Mouse (Mus musculus): ENCODE measurements around the gene Taar8a. TPM values are rescaled to one million over a fixed set of nuclear protein-coding genes. Genes with fewer than 3 reads are reported as not detected.
"Not testable (repeated sequence)": the region's sequence is repeated elsewhere in the genome, so short reads cannot be mapped to it uniquely, and the experiment has no call there.

Gene Taar8a
- polyA plus RNA-seq, 1 experiment from 2014 or later = not detected

GRCm38 (mm10) chr10:24092194-24092593 is 15.9 kb downstream of the Taar8a start, which contains the start of gene Taar8b:
Gene Taar8b, minus strand, starts transcription at chr10:24092294.
- 76% methylated on average over 2 of the region's 2 CpGs for WGBS
- H3K27me3 ChIP-seq = no peaks in the 10 kb centered on the region
- H3K4me1 ChIP-seq = no peaks in the 10 kb centered on the region
- H3K27ac ChIP-seq = no peak within 1 kb of the TSS
- H3K4me3 ChIP-seq = no peak within 1 kb of the TSS
- ATAC-seq (ENCODE audit: low FRiP score, low read depth) = no peak
- H3K9ac ChIP-seq = no peak within 1 kb of the TSS
- H3K9me3 ChIP-seq = no peaks in the 10 kb centered on the region
- H3K36me3 ChIP-seq = no peaks in the 10 kb centered on the region
- H3K4me2 ChIP-seq (replicated peaks) = no peak within 1 kb of the TSS

- not testable (repeated sequence) for H3K4me1 ChIP-seq; H3K9me3 ChIP-seq; H3K4me2 ChIP-seq (replicated peaks); H3K27me3 ChIP-seq; H3K27ac ChIP-seq; H3K4me3 ChIP-seq; ATAC-seq (ENCODE audit: low FRiP score, low read depth); H3K9ac ChIP-seq; H3K36me3 ChIP-seq
- WGBS = 67% methylated on average over 2 of the region's 2 CpGs
Observed at GRCm38 (mm10) chr10:24097010-24097409, 20.7 kb downstream of the Taar8a start.

- H3K4me2 ChIP-seq (replicated peaks); ATAC-seq (ENCODE audit: low FRiP score, low read depth); H3K9me3 ChIP-seq; H3K4me3 ChIP-seq; H3K4me1 ChIP-seq; H3K9ac ChIP-seq; H3K27me3 ChIP-seq; H3K27ac ChIP-seq; H3K36me3 ChIP-seq: not testable (repeated sequence)
- 84% methylated on average over 1 of the region's 3 CpGs for WGBS
Observed at GRCm38 (mm10) chr10:24101812-24102211, 25.5 kb downstream of the Taar8a start, which contains the start of gene Taar8c. Gene Taar8c, minus strand, starts transcription at chr10:24101912.

GRCm38 (mm10) chr10:24103299-24103698 is 27.0 kb downstream of the Taar8a start:
- H3K27me3 ChIP-seq; H3K4me2 ChIP-seq (replicated peaks); H3K4me1 ChIP-seq; H3K4me3 ChIP-seq; H3K9ac ChIP-seq; H3K27ac ChIP-seq; H3K36me3 ChIP-seq; ATAC-seq (ENCODE audit: low FRiP score, low read depth); H3K9me3 ChIP-seq: not testable (repeated sequence)
- 58% methylated on average over 1 of the region's 1 CpGs for WGBS

GRCm38 (mm10) chr10:24107747-24108146 is 31.4 kb downstream of the Taar8a start:
- no peak overlapping the region for H3K4me2 ChIP-seq (replicated peaks)
- no peaks in the 10 kb centered on the region for H3K9me3 ChIP-seq
- H3K27me3 ChIP-seq = no peaks in the 10 kb centered on the region
- no peak overlapping the region for H3K4me3 ChIP-seq
- H3K4me1 ChIP-seq = no peaks in the 10 kb centered on the region
- no peak overlapping the region for H3K9ac ChIP-seq
- ATAC-seq (ENCODE audit: low FRiP score, low read depth) = no peak
- H3K36me3 ChIP-seq = no peaks in the 10 kb centered on the region
- 39% methylated on average over 5 of the region's 5 CpGs for WGBS
- no peak overlapping the region for H3K27ac ChIP-seq

GRCm38 (mm10) chr10:24108236-24108635 is 31.9 kb downstream of the Taar8a start:
- H3K9ac ChIP-seq = no peak overlapping the region
- no peak overlapping the region for H3K4me2 ChIP-seq (replicated peaks)
- 42% methylated on average over 3 of the region's 3 CpGs for WGBS
- no peaks in the 10 kb centered on the region for H3K9me3 ChIP-seq
- H3K4me1 ChIP-seq = no peaks in the 10 kb centered on the region
- no peak overlapping the region for H3K27ac ChIP-seq
- H3K27me3 ChIP-seq = no peaks in the 10 kb centered on the region
- no peak overlapping the region for H3K4me3 ChIP-seq
- H3K36me3 ChIP-seq = no peaks in the 10 kb centered on the region
- ATAC-seq (ENCODE audit: low FRiP score, low read depth) = no peak

GRCm38 (mm10) chr10:24109434-24109833 is 33.1 kb downstream of the Taar8a start, which contains the start of gene Taar9:
Gene Taar9, minus strand, starts transcription at chr10:24109534.
- H3K36me3 ChIP-seq; H3K4me3 ChIP-seq; H3K4me1 ChIP-seq; H3K9me3 ChIP-seq; H3K4me2 ChIP-seq (replicated peaks); ATAC-seq (ENCODE audit: low FRiP score, low read depth); H3K27ac ChIP-seq; H3K9ac ChIP-seq; H3K27me3 ChIP-seq: not testable (repeated sequence)
- 77% methylated on average over 8 of the region's 8 CpGs for WGBS

GRCm38 (mm10) chr10:24111116-24111778 is 34.9 kb downstream of the Taar8a start:
- H3K36me3 ChIP-seq = no peaks in the 10 kb centered on the region
- peaks cover 7% of the 10 kb centered on the region; the same call in 1 of the 2 replicates for H3K9me3 ChIP-seq
- H3K27ac ChIP-seq = no peak overlapping the region
- no peaks in the 10 kb centered on the region for H3K4me1 ChIP-seq
- no peak overlapping the region for H3K4me3 ChIP-seq
- no peak overlapping the region for H3K4me2 ChIP-seq (replicated peaks)
- ATAC-seq (ENCODE audit: low FRiP score, low read depth) = no peak
- 48% methylated on average over 6 of the region's 6 CpGs for WGBS
- no peaks in the 10 kb centered on the region for H3K27me3 ChIP-seq
- no peak overlapping the region for H3K9ac ChIP-seq

Other genes starting within 250 kb of the Taar8a start
- gene Vnn3, start 225.0 kb upstream of the Taar8a start, polyA plus RNA-seq (2015; fragmentation: Nextera tagmentation; extraction: Ambion mirVana) = not detected in 2 replicates
- 0.95 and 1.1 TPM in 2 replicates for gene Vnn1, start 181.8 kb upstream of the Taar8a start, polyA plus RNA-seq (2015; fragmentation: Nextera tagmentation; extraction: Ambion mirVana)
- gene Taar1, start 156.1 kb upstream of the Taar8a start, polyA plus RNA-seq (2015; fragmentation: Nextera tagmentation; extraction: Ambion mirVana) = not detected in 2 replicates
- gene Taar2, start 137.9 kb upstream of the Taar8a start, polyA plus RNA-seq (2015; fragmentation: Nextera tagmentation; extraction: Ambion mirVana) = not detected in 2 replicates
- gene Taar3, start 126.9 kb upstream of the Taar8a start, polyA plus RNA-seq (2015; fragmentation: Nextera tagmentation; extraction: Ambion mirVana) = not detected in 2 replicates
- gene Taar4, start 116.0 kb upstream of the Taar8a start, polyA plus RNA-seq (2015; fragmentation: Nextera tagmentation; extraction: Ambion mirVana) = not detected in 2 replicates
- not detected in 2 replicates for gene Taar5, start 105.8 kb upstream of the Taar8a start, polyA plus RNA-seq (2015; fragmentation: Nextera tagmentation; extraction: Ambion mirVana)
- not detected in 2 replicates for gene Taar6, start 90.9 kb upstream of the Taar8a start, polyA plus RNA-seq (2015; fragmentation: Nextera tagmentation; extraction: Ambion mirVana)
- not detected in 2 replicates for gene Taar7a, start 83.0 kb upstream of the Taar8a start, polyA plus RNA-seq (2015; fragmentation: Nextera tagmentation; extraction: Ambion mirVana)
- not detected in 2 replicates for gene Taar7b, start 76.6 kb upstream of the Taar8a start, polyA plus RNA-seq (2015; fragmentation: Nextera tagmentation; extraction: Ambion mirVana)
- gene Taar7d, start 49.3 kb upstream of the Taar8a start, polyA plus RNA-seq (2015; fragmentation: Nextera tagmentation; extraction: Ambion mirVana) = not detected in 2 replicates
- gene Taar7e, start 38.9 kb upstream of the Taar8a start, polyA plus RNA-seq (2015; fragmentation: Nextera tagmentation; extraction: Ambion mirVana) = not detected in 2 replicates
- gene Taar7f, start 27.0 kb upstream of the Taar8a start, polyA plus RNA-seq (2015; fragmentation: Nextera tagmentation; extraction: Ambion mirVana) = not detected in 2 replicates
- gene Taar8b, start 15.8 kb downstream of the Taar8a start, polyA plus RNA-seq (2015; fragmentation: Nextera tagmentation; extraction: Ambion mirVana) = not detected in 2 replicates
- gene Taar8c, start 25.4 kb downstream of the Taar8a start, polyA plus RNA-seq (2015; fragmentation: Nextera tagmentation; extraction: Ambion mirVana) = not detected in 2 replicates
- gene Taar9, start 33.0 kb downstream of the Taar8a start, polyA plus RNA-seq (2015; fragmentation: Nextera tagmentation; extraction: Ambion mirVana) = not detected in 2 replicates
- 71.5 and 73.7 TPM in 2 replicates for gene Stx7, start 72.8 kb downstream of the Taar8a start, polyA plus RNA-seq (2015; fragmentation: Nextera tagmentation; extraction: Ambion mirVana)
- 33.5 and 39.7 TPM in 2 replicates for gene Moxd1, start 147.0 kb downstream of the Taar8a start, polyA plus RNA-seq (2015; fragmentation: Nextera tagmentation; extraction: Ambion mirVana)

Data from limb, embryonic 13.5 days (tissue).